Mouse (Mus musculus) brain, adult 2 months (tissue): ENCODE measurements around the gene Ccdc105.

Experiments
- DNase-seq: peaks from one replicate; pipeline ENCODE4 v3.0.0; 2011; ENCODE audit warnings: low read depth, low spot score

Gene Ccdc105

GRCm38 (mm10) chr10:78716231-78716630, 36.6 kb downstream of the Ccdc105 start:
- DNase-seq: no peak

- DNase-seq: no peak
Observed at GRCm38 (mm10) chr10:78715156-78715555, 37.7 kb downstream of the Ccdc105 start.

GRCm38 (mm10) chr10:78714129-78714528, 38.7 kb downstream of the Ccdc105 start:
- DNase-seq: no peak

GRCm38 (mm10) chr10:78710706-78711105, 42.2 kb downstream of the Ccdc105 start:
- DNase-seq: no peak

GRCm38 (mm10) chr10:78700881-78701280, 52.0 kb downstream of the Ccdc105 start:
- DNase-seq: no peak
